Mouse (Mus musculus): Measurements from ENCODE around the gene Tpmt. TPM values are rescaled to one million over a fixed set of nuclear protein-coding genes. Genes with fewer than 3 reads are reported as not detected.

The Tpmt gene
- polyA plus RNA-seq, 1 experiment from 2014 or later: 18.4 TPM

GRCm38 (mm10) chr13:47072484-47072883 is 27.9 kb upstream of the Tpmt start:
- H3K9me3 ChIP-seq (ENCODE audit: control insufficient read depth, low read length): no peaks in the 10 kb centered on the region
- no peaks in the 10 kb centered on the region; a peak in 1 of 4 replicates for H3K4me1 ChIP-seq (ENCODE audit: control insufficient read depth in 2 of 2, insufficient read depth in 2 of 2, low read length in 2 of 2)
- H3K27ac ChIP-seq (replicated peaks in 1 of 2; ENCODE audit: control insufficient read depth in 1 of 2, insufficient read depth in 1 of 2, low read depth in 2 of 2, low read length in 2 of 2): no peak overlapping the region
- peaks cover 33% of the 10 kb centered on the region for H3K36me3 ChIP-seq (ENCODE audit: control insufficient read depth, insufficient read depth, low read length)
- H3K27me3 ChIP-seq (ENCODE audit: control insufficient read depth, insufficient read depth, low read length): no peaks in the 10 kb centered on the region
- no peak for ATAC-seq (ENCODE audit: insufficient number of reproducible peaks, insufficient read depth, low FRiP score, low read depth)
- WGBS: 91% methylated on average over 5 of the region's 5 CpGs
- no peak overlapping the region for H3K4me2 ChIP-seq (ENCODE audit: low read length)
- H3K4me3 ChIP-seq (ENCODE audit: control insufficient read depth in 1 of 2, insufficient read depth in 1 of 2, low read depth in 1 of 2, low read length in 2 of 2): no peak overlapping the region
- no peak overlapping the region for H3K9ac ChIP-seq (ENCODE audit: low read length)

GRCm38 (mm10) chr13:47071871-47072270 is 27.3 kb upstream of the Tpmt start:
- Histone ChIP-seq H3K4me1 (ENCODE audit: control insufficient read depth in 2 of 2, insufficient read depth in 2 of 2, low read length in 2 of 2) (no peaks in the 10 kb centered on the region; a peak in 1 of 4 replicates), H3K27me3 (ENCODE audit: control insufficient read depth, insufficient read depth, low read length) (no peaks in the 10 kb centered on the region), H3K27ac (replicated peaks in 1 of 2; ENCODE audit: control insufficient read depth in 1 of 2, insufficient read depth in 1 of 2, low read depth in 2 of 2, low read length in 2 of 2) (no peak overlapping the region), H3K36me3 (ENCODE audit: control insufficient read depth, insufficient read depth, low read length) (peaks cover 33% of the 10 kb centered on the region), H3K9me3 (ENCODE audit: control insufficient read depth, low read length) (no peaks in the 10 kb centered on the region), H3K4me2 (ENCODE audit: low read length) (no peak overlapping the region), H3K4me3 (ENCODE audit: control insufficient read depth in 1 of 2, insufficient read depth in 1 of 2, low read depth in 1 of 2, low read length in 2 of 2) (no peak overlapping the region), H3K9ac (ENCODE audit: low read length) (no peak overlapping the region)
- 94% methylated on average over 13 of the region's 13 CpGs for WGBS
- no peak for ATAC-seq (ENCODE audit: insufficient number of reproducible peaks, insufficient read depth, low FRiP score, low read depth)

- H3K9me3 ChIP-seq (ENCODE audit: control insufficient read depth, low read length): no peaks in the 10 kb centered on the region
- H3K4me1 ChIP-seq (ENCODE audit: control insufficient read depth in 2 of 2, insufficient read depth in 2 of 2, low read length in 2 of 2): no peaks in the 10 kb centered on the region
- no peak for ATAC-seq (ENCODE audit: insufficient number of reproducible peaks, insufficient read depth, low FRiP score, low read depth)
- H3K9ac ChIP-seq (ENCODE audit: low read length): no peak overlapping the region
- no peak overlapping the region for H3K4me2 ChIP-seq (ENCODE audit: low read length)
- 80% methylated on average over 15 of the region's 15 CpGs for WGBS
- H3K4me3 ChIP-seq (ENCODE audit: control insufficient read depth in 1 of 2, insufficient read depth in 1 of 2, low read depth in 1 of 2, low read length in 2 of 2): no peak overlapping the region
- H3K27me3 ChIP-seq (ENCODE audit: control insufficient read depth, insufficient read depth, low read length): no peaks in the 10 kb centered on the region
- peaks cover 36% of the 10 kb centered on the region for H3K36me3 ChIP-seq (ENCODE audit: control insufficient read depth, insufficient read depth, low read length)
- H3K27ac ChIP-seq (replicated peaks in 1 of 2; ENCODE audit: control insufficient read depth in 1 of 2, insufficient read depth in 1 of 2, low read depth in 2 of 2, low read length in 2 of 2): no peak overlapping the region
These were observed 26.0 kb upstream of the Tpmt start for GRCm38 (mm10) chr13:47070329-47071080.

- Histone ChIP-seq H3K36me3 (ENCODE audit: control insufficient read depth, insufficient read depth, low read length) (peaks cover 29% of the 10 kb centered on the region), H3K4me1 (ENCODE audit: control insufficient read depth in 2 of 2, insufficient read depth in 2 of 2, low read length in 2 of 2) (peaks cover 0 to 3% of the 10 kb centered on the region in 2 experiments; a peak in 1 of 4 replicates), H3K27me3 (ENCODE audit: control insufficient read depth, insufficient read depth, low read length) (no peaks in the 10 kb centered on the region), H3K4me3 (ENCODE audit: control insufficient read depth in 1 of 2, insufficient read depth in 1 of 2, low read depth in 1 of 2, low read length in 2 of 2) (no peak overlapping the region), H3K9ac (ENCODE audit: low read length) (no peak overlapping the region), H3K27ac (replicated peaks in 1 of 2; ENCODE audit: control insufficient read depth in 1 of 2, insufficient read depth in 1 of 2, low read depth in 2 of 2, low read length in 2 of 2) (no peak overlapping the region), H3K9me3 (ENCODE audit: control insufficient read depth, low read length) (no peaks in the 10 kb centered on the region), H3K4me2 (ENCODE audit: low read length) (no peak overlapping the region)
- ATAC-seq (ENCODE audit: insufficient number of reproducible peaks, insufficient read depth, low FRiP score, low read depth): no peak
- 81% methylated on average over 6 of the region's 6 CpGs for WGBS
These were observed 22.5 kb upstream of the Tpmt start for GRCm38 (mm10) chr13:47067001-47067400.

GRCm38 (mm10) chr13:47066516-47066915 is 22.0 kb upstream of the Tpmt start:
- 92% methylated on average over 10 of the region's 10 CpGs for WGBS
- H3K36me3 ChIP-seq (ENCODE audit: control insufficient read depth, insufficient read depth, low read length): peaks cover 25% of the 10 kb centered on the region; the same call in 1 of the 2 replicates

GRCm38 (mm10) chr13:47063985-47064760 is 19.6 kb upstream of the Tpmt start:
- no peak for ATAC-seq (ENCODE audit: insufficient number of reproducible peaks, insufficient read depth, low FRiP score, low read depth)
- no peak overlapping the region for H3K9ac ChIP-seq (ENCODE audit: low read length)
- no peaks in the 10 kb centered on the region for H3K9me3 ChIP-seq (ENCODE audit: control insufficient read depth, low read length)
- H3K27me3 ChIP-seq (ENCODE audit: control insufficient read depth, insufficient read depth, low read length): no peaks in the 10 kb centered on the region
- no peak overlapping the region for H3K27ac ChIP-seq (replicated peaks in 1 of 2; ENCODE audit: control insufficient read depth in 1 of 2, insufficient read depth in 1 of 2, low read depth in 2 of 2, low read length in 2 of 2)
- 76% methylated on average over 15 of the region's 15 CpGs for WGBS
- H3K4me3 ChIP-seq (ENCODE audit: control insufficient read depth in 1 of 2, insufficient read depth in 1 of 2, low read depth in 1 of 2, low read length in 2 of 2): no peak overlapping the region
- H3K36me3 ChIP-seq (ENCODE audit: control insufficient read depth, insufficient read depth, low read length): peaks cover 31% of the 10 kb centered on the region; the same call in 1 of the 2 replicates
- peaks cover 0 to 3% of the 10 kb centered on the region in 2 experiments; a peak in 1 of 4 replicates for H3K4me1 ChIP-seq (ENCODE audit: control insufficient read depth in 2 of 2, insufficient read depth in 2 of 2, low read length in 2 of 2)
- no peak overlapping the region for H3K4me2 ChIP-seq (ENCODE audit: low read length)

More at GRCm38 (mm10) chr13:47066516-47066915, 22.0 kb upstream of the Tpmt start:
- no peak for ATAC-seq (ENCODE audit: insufficient number of reproducible peaks, insufficient read depth, low FRiP score, low read depth)
- Histone ChIP-seq H3K27ac (replicated peaks in 1 of 2; ENCODE audit: control insufficient read depth in 1 of 2, insufficient read depth in 1 of 2, low read depth in 2 of 2, low read length in 2 of 2) (no peak overlapping the region), H3K9ac (ENCODE audit: low read length) (no peak overlapping the region), H3K9me3 (ENCODE audit: control insufficient read depth, low read length) (no peaks in the 10 kb centered on the region), H3K4me1 (ENCODE audit: control insufficient read depth in 2 of 2, insufficient read depth in 2 of 2, low read length in 2 of 2) (peaks cover 0 to 3% of the 10 kb centered on the region in 2 experiments; a peak in 1 of 4 replicates), H3K27me3 (ENCODE audit: control insufficient read depth, insufficient read depth, low read length) (no peaks in the 10 kb centered on the region), H3K4me2 (ENCODE audit: low read length) (no peak overlapping the region), H3K4me3 (ENCODE audit: control insufficient read depth in 1 of 2, insufficient read depth in 1 of 2, low read depth in 1 of 2, low read length in 2 of 2) (no peak overlapping the region)

GRCm38 (mm10) chr13:47062756-47063155 is 18.2 kb upstream of the Tpmt start:
- 94% methylated on average over 17 of the region's 17 CpGs for WGBS
- Histone ChIP-seq H3K27ac (replicated peaks in 1 of 2; ENCODE audit: control insufficient read depth in 1 of 2, insufficient read depth in 1 of 2, low read depth in 2 of 2, low read length in 2 of 2) (no peak overlapping the region), H3K4me3 (ENCODE audit: control insufficient read depth in 1 of 2, insufficient read depth in 1 of 2, low read depth in 1 of 2, low read length in 2 of 2) (no peak overlapping the region), H3K27me3 (ENCODE audit: control insufficient read depth, insufficient read depth, low read length) (no peaks in the 10 kb centered on the region), H3K4me1 (ENCODE audit: control insufficient read depth in 2 of 2, insufficient read depth in 2 of 2, low read length in 2 of 2) (peaks cover 0 to 3% of the 10 kb centered on the region in 2 experiments; a peak in 1 of 4 replicates), H3K36me3 (ENCODE audit: control insufficient read depth, insufficient read depth, low read length) (peaks cover 26% of the 10 kb centered on the region; the same call in 1 of the 2 replicates), H3K4me2 (ENCODE audit: low read length) (no peak overlapping the region), H3K9me3 (ENCODE audit: control insufficient read depth, low read length) (no peaks in the 10 kb centered on the region), H3K9ac (ENCODE audit: low read length) (no peak overlapping the region)
- ATAC-seq (ENCODE audit: insufficient number of reproducible peaks, insufficient read depth, low FRiP score, low read depth): no peak
